Mouse (Mus musculus): ENCODE results near the gene Nin.

DNA sequence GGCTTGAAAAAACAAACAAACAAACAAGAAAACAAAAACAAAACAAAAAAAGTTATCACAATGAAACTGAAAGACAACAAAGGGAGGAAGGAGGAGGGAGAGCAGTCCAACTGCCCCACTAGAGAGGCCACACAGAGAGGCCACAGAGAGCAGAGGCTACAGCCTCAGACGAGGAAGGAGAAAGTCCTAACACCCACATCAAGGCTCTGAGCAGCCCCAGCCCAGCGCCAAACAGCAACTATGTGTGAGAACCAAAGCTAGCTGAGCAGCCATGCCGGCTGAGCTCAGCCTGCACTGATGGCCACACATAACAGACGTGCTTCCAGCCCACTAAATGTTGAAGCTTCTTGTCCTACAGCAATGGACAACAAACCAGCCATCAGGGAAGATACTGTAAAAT is 26.4 kb upstream of the Nin start:
- TF ChIP-seq EP300 (IDR thresholded peaks at IDR 0.05; ENCODE audit: insufficient read depth, low read depth, low read length) = no peak
- no peak for TF ChIP-seq POLR2A (IDR thresholded peaks at IDR 0.05; ENCODE audit: insufficient read depth, low read depth, low read length)
- TF ChIP-seq CTCF (IDR thresholded peaks at IDR 0.05) = no peak

All from heart, adult 2 months (tissue).